Mouse (Mus musculus) ES-Bruce4 (cell line): ENCODE results near the gene Lrch1. TPM values are rescaled to one million over a fixed set of nuclear protein-coding genes. Genes with fewer than 3 reads are reported as not detected.

Experiments
- H3K27ac ChIP-seq: 2 replicates; pipeline ENCODE4 v1.5.1; 2012; ENCODE audit warnings: low read length, inconsistent platforms; ENCODE audit not compliant: insufficient read depth
- H3K27me3 ChIP-seq: 2 replicates; pipeline ENCODE4 v1.6.1; 2012; ENCODE audit warnings: mild to moderate bottlenecking, low read length, inconsistent platforms; ENCODE audit not compliant: control insufficient read depth, poor library complexity, insufficient read depth, severe bottlenecking
- H3K36me3 ChIP-seq: 2 replicates; pipeline ENCODE4 v1.6.1; 2012; ENCODE audit warnings: inconsistent platforms, mild to moderate bottlenecking, low read length, moderate library complexity; ENCODE audit not compliant: control insufficient read depth, poor library complexity, insufficient read depth, severe bottlenecking
- H3K4me1 ChIP-seq: one replicate; pipeline ENCODE4 v1.8.1; 2011; ENCODE audit warnings: low read length; ENCODE audit not compliant: control insufficient read depth, insufficient read depth
- H3K4me3 ChIP-seq: 2 replicates; pipeline ENCODE4 v1.5.1; 2011; ENCODE audit warnings: low read depth, mild to moderate bottlenecking, low read length
- H3K9ac ChIP-seq: 2 replicates; pipeline ENCODE4 v1.6.1; 2012; ENCODE audit warnings: low read depth, mild to moderate bottlenecking, inconsistent platforms; ENCODE audit not compliant: poor library complexity, severe bottlenecking
- H3K9me3 ChIP-seq: replicated peaks from 2 replicates; pipeline ENCODE4 v1.6.1; 2012; ENCODE audit warnings: mild to moderate bottlenecking, low read length, inconsistent platforms; ENCODE audit not compliant: control insufficient read depth, poor library complexity, insufficient read depth, severe bottlenecking
- CTCF ChIP-seq: IDR thresholded peaks from one replicate; pipeline ENCODE4 v1.8.1; 2011; ENCODE audit warnings: low read depth, low read length
- EP300 ChIP-seq: IDR thresholded peaks from 2 replicates; pipeline ENCODE4 v1.6.1; 2011; ENCODE audit warnings: low read depth, low read length; ENCODE audit not compliant: insufficient read depth
- POLR2A ChIP-seq: IDR thresholded peaks from one replicate; pipeline ENCODE4 v1.8.1; 2011; ENCODE audit warnings: low read length; ENCODE audit not compliant: insufficient read depth
- polyA plus RNA-seq: library from polyadenylated mRNA; stranded (reverse); fragments of >200 nt; gene quantifications from 2 replicates; pipeline ENCODE4 v1.2.4, GENCODE M21; 2011; ENCODE audit warnings: low read depth; ENCODE audit not compliant: missing spikeins, insufficient read depth, insufficient read length

Lrch1 gene
- polyA plus RNA-seq, 1 experiment, result 17.0 TPM

- H3K27me3 ChIP-seq, result no peaks in the 10 kb centered on the region
- H3K4me3 ChIP-seq, result no peak overlapping the region
- no peaks in the 10 kb centered on the region for H3K4me1 ChIP-seq
- TF ChIP-seq CTCF (no peak), POLR2A (no peak), EP300 (no peak)
- no peaks in the 10 kb centered on the region for H3K36me3 ChIP-seq
- H3K9ac ChIP-seq, result no peak overlapping the region
- H3K9me3 ChIP-seq, result no peaks in the 10 kb centered on the region
- no peak overlapping the region for H3K27ac ChIP-seq
These were observed 112.7 kb downstream of the Lrch1 start for GRCm38 (mm10) chr14:74835010-74835409.

GRCm38 (mm10) chr14:74834215-74834614 lies 113.5 kb downstream of the Lrch1 start:
- H3K9me3 ChIP-seq, result no peaks in the 10 kb centered on the region
- no peaks in the 10 kb centered on the region for H3K36me3 ChIP-seq
- no peak overlapping the region for H3K9ac ChIP-seq
- H3K27me3 ChIP-seq, result no peaks in the 10 kb centered on the region
- no peak for TF ChIP-seq CTCF
- no peak overlapping the region for H3K27ac ChIP-seq
- H3K4me1 ChIP-seq, result no peaks in the 10 kb centered on the region
- no peak overlapping the region for H3K4me3 ChIP-seq

- Histone ChIP-seq H3K9me3 (no peaks in the 10 kb centered on the region), H3K27ac (no peak overlapping the region), H3K27me3 (no peaks in the 10 kb centered on the region), H3K4me3 (no peak overlapping the region), H3K36me3 (no peaks in the 10 kb centered on the region), H3K9ac (no peak overlapping the region), H3K4me1 (no peaks in the 10 kb centered on the region)
- TF ChIP-seq EP300 (no peak), POLR2A (no peak), CTCF (no peak)
These were observed 116.0 kb downstream of the Lrch1 start for GRCm38 (mm10) chr14:74831653-74832052.

DNA sequence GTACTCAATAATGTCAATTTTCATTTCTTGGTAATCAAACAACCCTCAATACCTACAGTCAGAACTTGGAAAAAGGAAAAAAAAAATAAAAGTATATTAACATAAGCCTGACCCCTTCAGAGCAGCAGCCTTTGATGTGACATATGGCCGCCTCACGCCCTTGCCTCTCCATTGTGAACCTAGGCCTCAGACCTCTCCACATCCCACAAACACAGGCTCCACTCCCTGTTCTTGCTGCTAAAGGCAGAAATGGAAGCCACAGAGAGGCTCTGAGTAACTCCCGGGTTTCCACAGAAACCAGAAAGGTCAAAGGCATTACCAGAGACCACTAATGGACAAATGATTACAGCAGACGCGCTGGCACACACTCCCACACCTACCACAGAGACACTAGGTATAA lies 116.6 kb downstream of the Lrch1 start:
- Histone ChIP-seq H3K9ac (no peak overlapping the region), H3K27ac (no peak overlapping the region), H3K9me3 (no peaks in the 10 kb centered on the region), H3K36me3 (no peaks in the 10 kb centered on the region), H3K4me3 (no peak overlapping the region), H3K27me3 (no peaks in the 10 kb centered on the region), H3K4me1 (no peaks in the 10 kb centered on the region)
- TF ChIP-seq CTCF, result no peak
- no peak for TF ChIP-seq EP300
- TF ChIP-seq POLR2A, result no peak

DNA sequence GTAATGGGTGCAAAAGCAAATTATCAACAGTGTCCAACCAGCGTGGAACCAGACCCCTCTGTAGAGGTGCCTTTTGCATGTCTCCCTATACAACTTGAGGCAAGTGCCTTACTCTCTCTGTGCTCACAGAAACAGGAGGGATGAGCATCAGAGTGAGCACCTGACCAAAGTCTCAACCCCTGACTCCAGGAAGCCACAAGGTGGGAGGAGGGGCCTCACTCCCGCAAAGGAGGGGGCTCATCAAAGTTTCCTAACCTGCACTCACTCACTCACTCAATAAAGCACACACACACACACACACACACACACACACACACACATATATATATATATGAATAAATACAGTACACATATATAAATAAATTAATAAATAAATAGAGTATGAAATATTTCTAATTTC lies 117.1 kb downstream of the Lrch1 start:
- Histone ChIP-seq H3K4me1 (no peaks in the 10 kb centered on the region), H3K27me3 (no peaks in the 10 kb centered on the region), H3K4me3 (no peak overlapping the region), H3K9me3 (no peaks in the 10 kb centered on the region), H3K27ac (no peak overlapping the region), H3K36me3 (no peaks in the 10 kb centered on the region), H3K9ac (no peak overlapping the region)
- TF ChIP-seq POLR2A (no peak), CTCF (no peak)

DNA sequence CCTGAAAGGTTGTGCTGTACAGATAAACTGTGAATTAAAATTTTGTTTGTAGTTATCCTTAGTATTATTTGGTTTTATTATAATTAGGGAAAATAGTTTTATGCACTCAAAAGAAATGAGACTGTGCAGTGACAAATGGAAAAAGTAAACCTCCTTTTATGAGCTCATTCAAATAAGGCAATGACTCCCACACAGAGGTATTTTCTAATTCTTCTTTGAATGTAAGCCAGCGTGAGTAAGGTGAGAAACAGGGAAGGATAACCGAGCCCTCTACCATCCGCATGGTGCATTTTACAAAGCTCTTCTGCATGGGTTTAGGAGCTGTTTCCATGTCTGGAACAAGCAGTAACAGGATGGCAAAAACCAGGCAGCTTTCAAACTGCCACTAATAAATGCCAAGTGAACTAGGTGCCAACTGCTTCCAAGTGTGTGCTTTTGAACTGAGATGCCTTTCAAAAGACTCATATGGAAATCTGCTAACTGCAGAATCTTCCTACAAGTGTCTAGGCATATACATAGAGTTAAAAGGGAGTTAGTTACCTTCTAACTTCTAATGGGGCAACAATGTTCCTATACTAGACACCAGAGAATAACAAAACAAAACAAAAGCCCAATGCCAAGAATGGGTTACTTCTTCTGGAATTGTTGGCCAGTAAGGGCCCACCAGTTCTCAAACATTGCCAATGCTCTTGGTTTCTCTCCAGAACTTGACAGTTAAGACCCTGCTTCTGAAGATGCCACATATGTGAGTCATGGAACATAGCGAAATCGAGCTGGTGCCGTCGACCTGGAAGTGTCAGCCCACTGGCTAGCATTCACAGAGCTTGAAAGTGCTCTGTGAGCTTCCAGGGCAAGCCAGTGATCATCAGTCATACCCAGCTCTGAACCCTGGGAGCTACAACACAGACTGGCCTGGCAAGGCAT lies 124.7 kb downstream of the Lrch1 start:
- H3K27me3 ChIP-seq, result no peaks in the 10 kb centered on the region
- no peak for TF ChIP-seq EP300
- no peak for TF ChIP-seq CTCF
- TF ChIP-seq POLR2A, result no peak
- no peak overlapping the region for H3K27ac ChIP-seq
- no peaks in the 10 kb centered on the region for H3K36me3 ChIP-seq
- no peak overlapping the region for H3K9ac ChIP-seq
- no peaks in the 10 kb centered on the region for H3K4me1 ChIP-seq
- H3K9me3 ChIP-seq, result no peaks in the 10 kb centered on the region
- no peak overlapping the region for H3K4me3 ChIP-seq
